Mouse (Mus musculus): Measurements from ENCODE around the gene Tmco4. TPM values are rescaled to one million over a fixed set of nuclear protein-coding genes. Genes with fewer than 3 reads are reported as not detected.
A peak's percentile ranks its signal among the peaks of the same experiment; 100 is the strongest.

Tmco4 gene
- polyA plus RNA-seq, 1 experiment from 2014 or later = 1.7 TPM

- Histone ChIP-seq H3K27me3 (ENCODE audit: control insufficient read depth, insufficient read depth, low read length) (no peaks in the 10 kb centered on the region), H3K9me3 (ENCODE audit: control insufficient read depth, low read length) (no peaks in the 10 kb centered on the region), H3K27ac (ENCODE audit: low read depth, low read length) (no peak overlapping the region), H3K4me1 (ENCODE audit: control insufficient read depth, insufficient read depth, low read length) (no peaks in the 10 kb centered on the region), H3K36me3 (ENCODE audit: control insufficient read depth, insufficient read depth, low read length) (no peaks in the 10 kb centered on the region), H3K9ac (ENCODE audit: low read length) (no peak overlapping the region), H3K4me3 (ENCODE audit: low read depth, low read length) (no peak overlapping the region), H3K4me2 (ENCODE audit: low read depth) (no peak overlapping the region)
- ATAC-seq (ENCODE audit: insufficient read depth, low FRiP score, low TSS enrichment) (no peak), DNase-seq (ENCODE audit: low spot score) (peak; percentile 74)
- 30% methylated on average over 15 of the region's 15 CpGs for WGBS
These were observed 29.0 kb upstream of the Tmco4 start for GRCm38 (mm10) chr4:138943730-138944129.

GRCm38 (mm10) chr4:138948257-138948656 is 24.4 kb upstream of the Tmco4 start:
- Histone ChIP-seq H3K4me2 (ENCODE audit: low read depth) (no peak overlapping the region), H3K27me3 (ENCODE audit: control insufficient read depth, insufficient read depth, low read length) (no peaks in the 10 kb centered on the region), H3K4me1 (ENCODE audit: control insufficient read depth, insufficient read depth, low read length) (no peaks in the 10 kb centered on the region), H3K36me3 (ENCODE audit: control insufficient read depth, insufficient read depth, low read length) (no peaks in the 10 kb centered on the region), H3K9ac (ENCODE audit: low read length) (no peak overlapping the region), H3K4me3 (ENCODE audit: low read depth, low read length) (no peak overlapping the region), H3K27ac (ENCODE audit: low read depth, low read length) (no peak overlapping the region), H3K9me3 (ENCODE audit: control insufficient read depth, low read length) (no peaks in the 10 kb centered on the region)
- ATAC-seq (ENCODE audit: insufficient read depth, low FRiP score, low TSS enrichment) (no peak), DNase-seq (ENCODE audit: low spot score) (no peak)
- WGBS = 86% methylated on average over 2 of the region's 2 CpGs

GRCm38 (mm10) chr4:138958612-138959011 is 14.1 kb upstream of the Tmco4 start:
- Histone ChIP-seq H3K27me3 (ENCODE audit: control insufficient read depth, insufficient read depth, low read length) (no peaks in the 10 kb centered on the region), H3K9ac (ENCODE audit: low read length) (no peak overlapping the region), H3K36me3 (ENCODE audit: control insufficient read depth, insufficient read depth, low read length) (no peaks in the 10 kb centered on the region), H3K9me3 (ENCODE audit: control insufficient read depth, low read length) (no peaks in the 10 kb centered on the region), H3K4me2 (ENCODE audit: low read depth) (no peak overlapping the region), H3K4me3 (ENCODE audit: low read depth, low read length) (no peak overlapping the region), H3K27ac (ENCODE audit: low read depth, low read length) (no peak overlapping the region), H3K4me1 (ENCODE audit: control insufficient read depth, insufficient read depth, low read length) (no peaks in the 10 kb centered on the region)
- 84% methylated on average over 9 of the region's 9 CpGs for WGBS
- ATAC-seq (ENCODE audit: insufficient read depth, low FRiP score, low TSS enrichment) = no peak
- no peak for DNase-seq (ENCODE audit: low spot score)

GRCm38 (mm10) chr4:138959120-138959519 is 13.6 kb upstream of the Tmco4 start:
- no peak overlapping the region for H3K4me2 ChIP-seq (ENCODE audit: low read depth)
- ATAC-seq (ENCODE audit: insufficient read depth, low FRiP score, low TSS enrichment) (no peak), DNase-seq (ENCODE audit: low spot score) (no peak)
- WGBS = 87% methylated on average over 15 of the region's 15 CpGs
- H3K4me3 ChIP-seq (ENCODE audit: low read depth, low read length) = no peak overlapping the region
- no peaks in the 10 kb centered on the region for H3K36me3 ChIP-seq (ENCODE audit: control insufficient read depth, insufficient read depth, low read length)
- H3K27me3 ChIP-seq (ENCODE audit: control insufficient read depth, insufficient read depth, low read length) = no peaks in the 10 kb centered on the region
- H3K4me1 ChIP-seq (ENCODE audit: control insufficient read depth, insufficient read depth, low read length) = no peaks in the 10 kb centered on the region
- no peaks in the 10 kb centered on the region for H3K9me3 ChIP-seq (ENCODE audit: control insufficient read depth, low read length)
- H3K27ac ChIP-seq (ENCODE audit: low read depth, low read length) = no peak overlapping the region
- H3K9ac ChIP-seq (ENCODE audit: low read length) = no peak overlapping the region

- Histone ChIP-seq H3K27ac (ENCODE audit: low read depth, low read length) (no peak overlapping the region), H3K4me3 (ENCODE audit: low read depth, low read length) (no peak overlapping the region), H3K27me3 (ENCODE audit: control insufficient read depth, insufficient read depth, low read length) (no peaks in the 10 kb centered on the region), H3K4me1 (ENCODE audit: control insufficient read depth, insufficient read depth, low read length) (no peaks in the 10 kb centered on the region), H3K36me3 (ENCODE audit: control insufficient read depth, insufficient read depth, low read length) (no peaks in the 10 kb centered on the region), H3K4me2 (ENCODE audit: low read depth) (no peak overlapping the region), H3K9me3 (ENCODE audit: control insufficient read depth, low read length) (no peaks in the 10 kb centered on the region), H3K9ac (ENCODE audit: low read length) (no peak overlapping the region)
- ATAC-seq (ENCODE audit: insufficient read depth, low FRiP score, low TSS enrichment) (no peak), DNase-seq (ENCODE audit: low spot score) (no peak)
- 79% methylated on average over 7 of the region's 7 CpGs for WGBS
These were observed 12.8 kb upstream of the Tmco4 start for GRCm38 (mm10) chr4:138959926-138960325.

GRCm38 (mm10) chr4:138962719-138963118 is 10.0 kb upstream of the Tmco4 start:
- DNase-seq (ENCODE audit: low spot score) (no peak), ATAC-seq (ENCODE audit: insufficient read depth, low FRiP score, low TSS enrichment) (no peak)
- no peaks in the 10 kb centered on the region for H3K4me1 ChIP-seq (ENCODE audit: control insufficient read depth, insufficient read depth, low read length)
- H3K36me3 ChIP-seq (ENCODE audit: control insufficient read depth, insufficient read depth, low read length) = no peaks in the 10 kb centered on the region
- 87% methylated on average over 5 of the region's 5 CpGs for WGBS
- H3K27me3 ChIP-seq (ENCODE audit: control insufficient read depth, insufficient read depth, low read length) = no peaks in the 10 kb centered on the region
- H3K27ac ChIP-seq (ENCODE audit: low read depth, low read length) = no peak overlapping the region
- no peaks in the 10 kb centered on the region for H3K9me3 ChIP-seq (ENCODE audit: control insufficient read depth, low read length)
- no peak overlapping the region for H3K9ac ChIP-seq (ENCODE audit: low read length)
- no peak overlapping the region for H3K4me2 ChIP-seq (ENCODE audit: low read depth)
- no peak overlapping the region for H3K4me3 ChIP-seq (ENCODE audit: low read depth, low read length)

GRCm38 (mm10) chr4:138965871-138966270 is 6.8 kb upstream of the Tmco4 start:
- H3K4me2 ChIP-seq (ENCODE audit: low read depth) = no peak overlapping the region
- no peak for ATAC-seq (ENCODE audit: insufficient read depth, low FRiP score, low TSS enrichment)
- H3K27me3 ChIP-seq (ENCODE audit: control insufficient read depth, insufficient read depth, low read length) = no peaks in the 10 kb centered on the region
- H3K4me3 ChIP-seq (ENCODE audit: low read depth, low read length) = no peak overlapping the region
- no peaks in the 10 kb centered on the region for H3K4me1 ChIP-seq (ENCODE audit: control insufficient read depth, insufficient read depth, low read length)
- no peak overlapping the region for H3K27ac ChIP-seq (ENCODE audit: low read depth, low read length)
- H3K9me3 ChIP-seq (ENCODE audit: control insufficient read depth, low read length) = no peaks in the 10 kb centered on the region
- H3K36me3 ChIP-seq (ENCODE audit: control insufficient read depth, insufficient read depth, low read length) = no peaks in the 10 kb centered on the region
- 84% methylated on average over 5 of the region's 5 CpGs for WGBS
- no peak overlapping the region for H3K9ac ChIP-seq (ENCODE audit: low read length)
- DNase-seq (ENCODE audit: low spot score) = no peak

- H3K27me3 ChIP-seq (ENCODE audit: control insufficient read depth, insufficient read depth, low read length) = no peaks in the 10 kb centered on the region
- H3K36me3 ChIP-seq (ENCODE audit: control insufficient read depth, insufficient read depth, low read length) = no peaks in the 10 kb centered on the region
- H3K9ac ChIP-seq (ENCODE audit: low read length) = no peak within 1 kb of the TSS
- H3K4me2 ChIP-seq (ENCODE audit: low read depth) = no peak within 1 kb of the TSS
- no peaks in the 10 kb centered on the region for H3K4me1 ChIP-seq (ENCODE audit: control insufficient read depth, insufficient read depth, low read length)
- 94% methylated on average over 13 of the region's 13 CpGs for WGBS
- H3K4me3 ChIP-seq (ENCODE audit: low read depth, low read length) = no peak within 1 kb of the TSS
- DNase-seq (ENCODE audit: low spot score) (no peak), ATAC-seq (ENCODE audit: insufficient read depth, low FRiP score, low TSS enrichment) (no peak)
- H3K9me3 ChIP-seq (ENCODE audit: control insufficient read depth, low read length) = no peaks in the 10 kb centered on the region
- H3K27ac ChIP-seq (ENCODE audit: low read depth, low read length) = no peak within 1 kb of the TSS
These were observed 5.8 kb upstream of the Tmco4 start, which contains the start of gene Rnf186 for GRCm38 (mm10) chr4:138966866-138967265. Rnf186 (plus strand) TSS chr4:138967112.

GRCm38 (mm10) chr4:138967485-138967884 is 5.2 kb upstream of the Tmco4 start:
- H3K9ac ChIP-seq (ENCODE audit: low read length) = no peak overlapping the region
- no peaks in the 10 kb centered on the region for H3K27me3 ChIP-seq (ENCODE audit: control insufficient read depth, insufficient read depth, low read length)
- H3K9me3 ChIP-seq (ENCODE audit: control insufficient read depth, low read length) = no peaks in the 10 kb centered on the region
- no peak overlapping the region for H3K4me3 ChIP-seq (ENCODE audit: low read depth, low read length)
- DNase-seq (ENCODE audit: low spot score) = no peak
- 93% methylated on average over 15 of the region's 15 CpGs for WGBS
- peaks cover 5% of the 10 kb centered on the region; the same call in 1 of the 2 replicates for H3K4me1 ChIP-seq (ENCODE audit: control insufficient read depth, insufficient read depth, low read length)
- H3K36me3 ChIP-seq (ENCODE audit: control insufficient read depth, insufficient read depth, low read length) = no peaks in the 10 kb centered on the region
- no peak for ATAC-seq (ENCODE audit: insufficient read depth, low FRiP score, low TSS enrichment)
- H3K4me2 ChIP-seq (ENCODE audit: low read depth) = no peak overlapping the region
- no peak overlapping the region for H3K27ac ChIP-seq (ENCODE audit: low read depth, low read length)

All from neural tube, embryonic 11.5 days (tissue).